Mouse (Mus musculus) MEL (cell line): ENCODE data around the gene Hist1h1b.
"Not testable (repeated sequence)": the region's sequence is repeated elsewhere in the genome, so short reads cannot be mapped to it uniquely, and the experiment has no call there.

Source experiments
- BHLHE40 ChIP-seq: IDR thresholded peaks from 2 replicates; pipeline ENCODE4 v1.6.1; 2012; ENCODE audit warnings: low read depth, mild to moderate bottlenecking, inconsistent platforms, low read length, improper control_type of control experiment, borderline replicate concordance
- CHD1 ChIP-seq: IDR thresholded peaks from 2 replicates; pipeline ENCODE4 v1.6.1; 2012; ENCODE audit warnings: low read depth, mild to moderate bottlenecking, inconsistent platforms, low read length, improper control_type of control experiment
- CHD2 ChIP-seq: IDR thresholded peaks from 2 replicates; pipeline ENCODE4 v1.6.1; 2011; ENCODE audit warnings: low read length, improper control_type of control experiment
- CTCF ChIP-seq, 3 experiments: IDR thresholded peaks in 2 of 3; conservative IDR thresholded peaks in 1 of 3; 2 replicates each; pipeline ENCODE4 v1.5.1; 2011 to 2012; ENCODE audit warnings: low read length in 3 of 3, low read depth in 2 of 3, mild to moderate bottlenecking in 2 of 3, improper control_type of control experiment in 1 of 3, inconsistent platforms in 1 of 3, mixed read lengths in 1 of 3, moderate library complexity in 1 of 3; ENCODE audit not compliant: control insufficient read depth in 1 of 3, insufficient read depth in 1 of 3, poor library complexity in 1 of 3, severe bottlenecking in 1 of 3
- ELF1 ChIP-seq: IDR thresholded peaks from 2 replicates; pipeline ENCODE4 v1.6.1; 2014; ENCODE audit warnings: low read depth, mild to moderate bottlenecking, inconsistent platforms, low read length, improper control_type of control experiment, moderate library complexity
- GABPA ChIP-seq: IDR thresholded peaks from 2 replicates; pipeline ENCODE4 v1.6.1; 2012; ENCODE audit warnings: low read depth, mild to moderate bottlenecking, inconsistent platforms, low read length, improper control_type of control experiment, moderate library complexity
- GATA1 ChIP-seq: IDR thresholded peaks from 2 replicates; pipeline ENCODE4 v1.6.1; 2011; ENCODE audit warnings: low read depth, low read length, improper control_type of control experiment
- MAX ChIP-seq: IDR thresholded peaks from 2 replicates; pipeline ENCODE4 v1.6.1; 2011; ENCODE audit warnings: low read length, improper control_type of control experiment
- MAZ ChIP-seq: IDR thresholded peaks from 2 replicates; pipeline ENCODE4 v1.6.1; 2012; ENCODE audit warnings: low read depth, mild to moderate bottlenecking, inconsistent platforms, low read length, improper control_type of control experiment
- MEF2A ChIP-seq: IDR thresholded peaks from 2 replicates; pipeline ENCODE4 v1.6.1; 2014; ENCODE audit warnings: low read depth, mild to moderate bottlenecking, inconsistent platforms, low read length, improper control_type of control experiment; ENCODE audit not compliant: poor library complexity, insufficient replicate concordance, severe bottlenecking; ENCODE audit errors: extremely low read depth
- POLR2A ChIP-seq, 2 experiments: IDR thresholded peaks; 2 replicates each; pipeline ENCODE4 v1.6.1; 2011 to 2012; ENCODE audit warnings: low read length in 2 of 2, mild to moderate bottlenecking in 2 of 2, control low read depth in 1 of 2, improper control_type of control experiment in 1 of 2, low read depth in 1 of 2, moderate library complexity in 1 of 2; ENCODE audit not compliant: control insufficient read depth in 1 of 2, insufficient read depth in 1 of 2, poor library complexity in 1 of 2
- UBTF ChIP-seq: IDR thresholded peaks from 2 replicates; pipeline ENCODE4 v1.6.1; 2012; ENCODE audit warnings: low read depth, mild to moderate bottlenecking, inconsistent platforms, low read length, improper control_type of control experiment, moderate library complexity, borderline replicate concordance; ENCODE audit not compliant: insufficient read depth
- ZKSCAN1 ChIP-seq: IDR thresholded peaks from 2 replicates; pipeline ENCODE4 v1.6.1; 2012; ENCODE audit warnings: low read depth, mild to moderate bottlenecking, inconsistent platforms, low read length, improper control_type of control experiment, moderate library complexity

- TF ChIP-seq POLR2A (IDR thresholded peaks at IDR 0.05; ENCODE audit: control insufficient read depth in 1 of 2, insufficient read depth in 1 of 2, low read depth in 1 of 2, low read length in 2 of 2, poor library complexity in 1 of 2) (peak; percentile 88 to 92), UBTF (peak; percentile 82; the same call in 1 of the 2 replicates)
- not testable (repeated sequence) for TF ChIP-seq CTCF (IDR thresholded peaks at IDR 0.05 in 2 of 3, conservative IDR thresholded peaks at IDR 0.05 in 1 of 3; ENCODE audit: control insufficient read depth in 1 of 3, insufficient read depth in 1 of 3, low read depth in 2 of 3, low read length in 3 of 3, poor library complexity in 1 of 3, severe bottlenecking in 1 of 3); ZKSCAN1; MAX; ELF1; GATA1; CHD2; CHD1; BHLHE40; GABPA; MEF2A; MAZ
Observed at GRCm38 (mm10) chr13:21754294-21755001, 26.0 kb downstream of the Hist1h1b start.
